Mouse (Mus musculus) liver, postnatal 0 days (tissue): ENCODE measurements around the gene Dlg5.

Experiments used
- CTCF ChIP-seq: sonication (generic); IDR thresholded peaks from 2 replicates; pipeline ENCODE4 v1.5.1; 2016; ENCODE audit warnings: antibody characterized with exemption, low read depth
- EP300 ChIP-seq: IDR thresholded peaks from 2 replicates; pipeline ENCODE4 v1.6.1; 2016; ENCODE audit warnings: antibody characterized with exemption, low read depth, mild to moderate bottlenecking

GRCm38 (mm10) chr14:24242016-24242415, 3.7 kb downstream of the Dlg5 start:
- TF ChIP-seq CTCF (no peak), EP300 (no peak)
